Mouse (Mus musculus): Measurements from ENCODE around the gene Vps53. TPM values are rescaled to one million over a fixed set of nuclear protein-coding genes. Genes with fewer than 3 reads are reported as not detected.

Gene Vps53
- polyA plus RNA-seq, 1 experiment from 2014 or later = 63.8 TPM

Other genes starting within 250 kb of the Vps53 start
- 1.6 and 2.8 TPM in 2 replicates for gene Rph3al, start 241.2 kb downstream of the Vps53 start, polyA plus RNA-seq (2014; fragmentation: Nextera tagmentation; extraction: Ambion mirVana)
- 1.8 and 2.5 TPM in 2 replicates for gene 1700016K19Rik, start 179.7 kb downstream of the Vps53 start, polyA plus RNA-seq (2014; fragmentation: Nextera tagmentation; extraction: Ambion mirVana)
- gene Rflnb, start 151.9 kb downstream of the Vps53 start, polyA plus RNA-seq (2014; fragmentation: Nextera tagmentation; extraction: Ambion mirVana) = 3.6 and 4.6 TPM in 2 replicates
- gene Fam57a, start within 50 bp of the Vps53 start, polyA plus RNA-seq (2014; fragmentation: Nextera tagmentation; extraction: Ambion mirVana) = 26.1 and 27.5 TPM in 2 replicates
- not detected in 2 replicates for gene Dbil5, start 38.0 kb upstream of the Vps53 start, polyA plus RNA-seq (2014; fragmentation: Nextera tagmentation; extraction: Ambion mirVana)
- gene Gemin4, start 38.0 kb upstream of the Vps53 start, polyA plus RNA-seq (2014; fragmentation: Nextera tagmentation; extraction: Ambion mirVana) = 25.0 and 25.7 TPM in 2 replicates
- gene Mrm3, start 64.1 kb upstream of the Vps53 start, polyA plus RNA-seq (2014; fragmentation: Nextera tagmentation; extraction: Ambion mirVana) = 21.6 and 23.8 TPM in 2 replicates
- gene Glod4, start 64.1 kb upstream of the Vps53 start, polyA plus RNA-seq (2014; fragmentation: Nextera tagmentation; extraction: Ambion mirVana) = 137 and 144 TPM in 2 replicates
- gene Nxn, start 219.5 kb upstream of the Vps53 start, polyA plus RNA-seq (2014; fragmentation: Nextera tagmentation; extraction: Ambion mirVana) = 19.3 and 21.2 TPM in 2 replicates
- gene Timm22, start 227.3 kb upstream of the Vps53 start, polyA plus RNA-seq (2014; fragmentation: Nextera tagmentation; extraction: Ambion mirVana) = 125 TPM in 2 replicates

Data from forebrain, embryonic 14.5 days (tissue).